Mouse (Mus musculus): Measurements from ENCODE around the gene Tmem235. TPM values are rescaled to one million over a fixed set of nuclear protein-coding genes. Genes with fewer than 3 reads are reported as not detected.
A peak's percentile ranks its signal among the peaks of the same experiment; 100 is the strongest.
"Not testable (repeated sequence)": the region's sequence is repeated elsewhere in the genome, so short reads cannot be mapped to it uniquely, and the experiment has no call there.

Gene Tmem235
- polyA plus RNA-seq, 1 experiment from 2014 or later: not detected

- peak overlapping the region; percentile 80 for H3K27ac ChIP-seq
- WGBS: 57% methylated on average over 9 of the region's 9 CpGs
- no peak overlapping the region for H3K9ac ChIP-seq (ENCODE audit: low read depth, low read length)
- H3K4me3 ChIP-seq (replicated peaks; ENCODE audit: low read depth, low read length): no peak overlapping the region
- TF ChIP-seq CTCF (IDR thresholded peaks at IDR 0.05; ENCODE audit: low read depth): no peak
- DNase-seq (ENCODE audit: low spot score) (peak; percentile 51), ATAC-seq (replicated peaks; ENCODE audit: low FRiP score, low read depth) (no peak)
- no peak overlapping the region; the same call in 1 of the 2 replicates for H3K4me2 ChIP-seq (ENCODE audit: low read length)
- no peaks in the 10 kb centered on the region for H3K9me3 ChIP-seq (replicated peaks; ENCODE audit: low read length)
- no peaks in the 10 kb centered on the region for H3K27me3 ChIP-seq (ENCODE audit: insufficient read depth, low read length)
- H3K4me1 ChIP-seq (replicated peaks; ENCODE audit: insufficient read depth, low read length): peaks cover 30% of the 10 kb centered on the region; the same call in 1 of the 2 replicates
- no peaks in the 10 kb centered on the region for H3K36me3 ChIP-seq (ENCODE audit: insufficient read depth, low read length)
These were observed 31.5 kb upstream of the Tmem235 start for GRCm38 (mm10) chr11:117828888-117829604.

- Histone ChIP-seq H3K4me3 (replicated peaks; ENCODE audit: low read depth, low read length) (no peak overlapping the region), H3K27me3 (ENCODE audit: insufficient read depth, low read length) (no peaks in the 10 kb centered on the region), H3K9me3 (replicated peaks; ENCODE audit: low read length) (no peaks in the 10 kb centered on the region), H3K4me2 (ENCODE audit: low read length) (no peak overlapping the region), H3K4me1 (replicated peaks; ENCODE audit: insufficient read depth, low read length) (peaks cover 26% of the 10 kb centered on the region; the same call in 1 of the 2 replicates), H3K27ac (peak overlapping the region; percentile 80), H3K36me3 (ENCODE audit: insufficient read depth, low read length) (no peaks in the 10 kb centered on the region), H3K9ac (ENCODE audit: low read depth, low read length) (no peak overlapping the region)
- ATAC-seq (replicated peaks; ENCODE audit: low FRiP score, low read depth) (peak; percentile 61), DNase-seq (ENCODE audit: low spot score) (peak; percentile 84)
- no peak for TF ChIP-seq CTCF (IDR thresholded peaks at IDR 0.05; ENCODE audit: low read depth)
- WGBS: 19% methylated on average over 2 of the region's 2 CpGs
These were observed 30.8 kb upstream of the Tmem235 start for GRCm38 (mm10) chr11:117829671-117830215.

GRCm38 (mm10) chr11:117830401-117830800 is 30.2 kb upstream of the Tmem235 start:
- no peak for TF ChIP-seq CTCF (IDR thresholded peaks at IDR 0.05; ENCODE audit: low read depth)
- Histone ChIP-seq H3K4me3 (replicated peaks; ENCODE audit: low read depth, low read length) (no peak overlapping the region), H3K36me3 (ENCODE audit: insufficient read depth, low read length) (no peaks in the 10 kb centered on the region), H3K9ac (ENCODE audit: low read depth, low read length) (no peak overlapping the region), H3K9me3 (replicated peaks; ENCODE audit: low read length) (no peaks in the 10 kb centered on the region), H3K27ac (peak overlapping the region; percentile 73), H3K4me1 (replicated peaks; ENCODE audit: insufficient read depth, low read length) (peaks cover 19% of the 10 kb centered on the region; the same call in 1 of the 2 replicates), H3K27me3 (ENCODE audit: insufficient read depth, low read length) (no peaks in the 10 kb centered on the region), H3K4me2 (ENCODE audit: low read length) (no peak overlapping the region)
- ATAC-seq (replicated peaks; ENCODE audit: low FRiP score, low read depth) (no peak), DNase-seq (ENCODE audit: low spot score) (no peak)
- 64% methylated on average over 9 of the region's 9 CpGs for WGBS

GRCm38 (mm10) chr11:117832086-117832969 is 28.2 kb upstream of the Tmem235 start:
- ATAC-seq (replicated peaks; ENCODE audit: low FRiP score, low read depth): no peak

GRCm38 (mm10) chr11:117833509-117833908 is 27.0 kb upstream of the Tmem235 start:
- not testable (repeated sequence) for DNase-seq (ENCODE audit: low spot score); H3K4me1 ChIP-seq (replicated peaks; ENCODE audit: insufficient read depth, low read length); H3K36me3 ChIP-seq (ENCODE audit: insufficient read depth, low read length); H3K9ac ChIP-seq (ENCODE audit: low read depth, low read length); H3K27ac ChIP-seq; H3K9me3 ChIP-seq (replicated peaks; ENCODE audit: low read length); H3K27me3 ChIP-seq (ENCODE audit: insufficient read depth, low read length); H3K4me2 ChIP-seq (ENCODE audit: low read length); H3K4me3 ChIP-seq (replicated peaks; ENCODE audit: low read depth, low read length); ATAC-seq (replicated peaks; ENCODE audit: low FRiP score, low read depth)
- 80% methylated on average over 4 of the region's 6 CpGs for WGBS

More at GRCm38 (mm10) chr11:117832086-117832969, 28.2 kb upstream of the Tmem235 start:
- Histone ChIP-seq H3K27ac (no peak overlapping the region), H3K9me3 (replicated peaks; ENCODE audit: low read length) (no peaks in the 10 kb centered on the region), H3K4me2 (ENCODE audit: low read length) (peak overlapping the region; percentile 50), H3K27me3 (ENCODE audit: insufficient read depth, low read length) (no peaks in the 10 kb centered on the region), H3K9ac (ENCODE audit: low read depth, low read length) (0 out of 2 replicates have a peak overlapping the region, but pooled peaks have one; percentile 3), H3K4me1 (replicated peaks; ENCODE audit: insufficient read depth, low read length) (peaks cover 13% of the 10 kb centered on the region; the same call in 1 of the 2 replicates), H3K36me3 (ENCODE audit: insufficient read depth, low read length) (no peaks in the 10 kb centered on the region), H3K4me3 (replicated peaks; ENCODE audit: low read depth, low read length) (no peak overlapping the region)
- WGBS: 18% methylated on average over 28 of the region's 28 CpGs
- DNase-seq (ENCODE audit: low spot score): peak; percentile 86
- peak; percentile 80 for TF ChIP-seq CTCF (IDR thresholded peaks at IDR 0.05; ENCODE audit: low read depth)

GRCm38 (mm10) chr11:117834086-117834485 is 26.5 kb upstream of the Tmem235 start:
- peaks cover 4% of the 10 kb centered on the region; the same call in 1 of the 2 replicates for H3K4me1 ChIP-seq (replicated peaks; ENCODE audit: insufficient read depth, low read length)
- WGBS: 85% methylated on average over 8 of the region's 8 CpGs
- ATAC-seq (replicated peaks; ENCODE audit: low FRiP score, low read depth) (no peak; the same call in 1 of the 2 replicates), DNase-seq (ENCODE audit: low spot score) (no peak)
- H3K9me3 ChIP-seq (replicated peaks; ENCODE audit: low read length): no peaks in the 10 kb centered on the region
- no peak overlapping the region for H3K4me2 ChIP-seq (ENCODE audit: low read length)
- no peaks in the 10 kb centered on the region for H3K27me3 ChIP-seq (ENCODE audit: insufficient read depth, low read length)
- no peak for TF ChIP-seq CTCF (IDR thresholded peaks at IDR 0.05; ENCODE audit: low read depth)
- no peak overlapping the region for H3K9ac ChIP-seq (ENCODE audit: low read depth, low read length)
- no peaks in the 10 kb centered on the region for H3K36me3 ChIP-seq (ENCODE audit: insufficient read depth, low read length)
- no peak overlapping the region for H3K4me3 ChIP-seq (replicated peaks; ENCODE audit: low read depth, low read length)
- peak overlapping the region; percentile 60; the same call in 1 of the 2 replicates for H3K27ac ChIP-seq

Measured in kidney, postnatal 0 days (tissue).